Mouse (Mus musculus) gastrocnemius, postnatal 10 days (tissue): ENCODE results near the gene Thada. TPM values are rescaled to one million over a fixed set of nuclear protein-coding genes. Genes with fewer than 3 reads are reported as not detected.
"Not testable (repeated sequence)": the region's sequence is repeated elsewhere in the genome, so short reads cannot be mapped to it uniquely, and the experiment has no call there.

ENCODE experiments used
- DNase-seq: peaks from one replicate; pipeline ENCODE4 v3.0.0; 2021; ENCODE audit warnings: mixed read lengths
- total RNA-seq, 2 experiments: library from RNA; stranded (reverse); gene quantifications; 2 replicates each; pipeline ENCODE4 v1.2.3; 2021

Gene Thada
- total RNA-seq, 2 experiments from 2014 or later: 5.9 to 8.4 TPM

DNA sequence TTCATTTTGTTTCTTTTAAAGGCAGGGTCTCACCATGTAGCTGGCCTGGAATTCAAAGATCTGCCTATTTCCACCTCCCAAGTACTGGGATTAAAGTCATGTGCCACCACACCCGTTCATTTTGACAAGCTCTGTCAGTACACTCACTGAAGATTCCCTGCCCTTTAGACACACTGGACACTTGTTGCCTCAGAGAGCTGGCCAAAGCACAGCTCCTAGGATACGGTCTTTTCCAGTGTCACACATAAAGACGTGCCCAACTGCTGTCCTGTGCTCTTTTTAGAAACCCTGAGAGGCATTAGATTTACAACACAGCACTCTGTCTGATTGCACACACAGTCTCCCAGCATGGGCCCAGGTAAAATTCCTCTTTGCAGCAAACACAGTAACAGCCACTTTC is 248.3 kb downstream of the Thada start:
- no peak for DNase-seq

DNA sequence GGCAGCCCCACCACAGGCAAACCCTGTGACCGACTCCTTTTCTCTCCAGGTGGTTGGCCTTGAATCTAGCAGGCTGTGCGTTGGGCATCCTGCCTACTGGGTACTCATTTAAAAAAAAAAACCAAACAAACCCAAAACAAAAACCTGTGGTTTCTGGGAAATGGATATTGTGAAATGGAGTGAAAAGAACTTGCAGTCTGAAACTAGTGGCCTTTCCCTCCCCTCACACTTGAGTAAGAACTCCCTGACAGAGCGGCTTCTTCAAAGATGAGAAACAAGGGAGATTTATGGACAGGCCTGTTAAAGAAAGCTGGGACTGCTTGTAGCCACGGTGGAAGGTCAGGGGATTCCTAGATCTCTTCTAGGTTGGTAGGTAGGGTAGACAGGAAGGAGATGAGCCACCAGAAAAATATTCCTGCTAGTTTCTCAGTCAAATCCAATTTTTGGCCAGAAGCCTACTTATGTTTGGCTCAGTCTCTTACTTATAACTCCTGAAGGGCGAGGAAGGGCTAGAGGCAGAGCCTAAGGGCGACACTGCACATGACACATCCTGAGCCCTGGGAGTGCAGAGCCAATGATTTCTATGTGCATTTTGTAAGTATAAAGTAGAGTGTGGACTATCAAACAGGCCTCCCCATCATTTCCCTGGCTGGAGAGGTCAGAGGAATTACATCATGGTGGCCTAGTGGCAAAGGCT is 250.6 kb downstream of the Thada start:
- DNase-seq: no peak

DNA sequence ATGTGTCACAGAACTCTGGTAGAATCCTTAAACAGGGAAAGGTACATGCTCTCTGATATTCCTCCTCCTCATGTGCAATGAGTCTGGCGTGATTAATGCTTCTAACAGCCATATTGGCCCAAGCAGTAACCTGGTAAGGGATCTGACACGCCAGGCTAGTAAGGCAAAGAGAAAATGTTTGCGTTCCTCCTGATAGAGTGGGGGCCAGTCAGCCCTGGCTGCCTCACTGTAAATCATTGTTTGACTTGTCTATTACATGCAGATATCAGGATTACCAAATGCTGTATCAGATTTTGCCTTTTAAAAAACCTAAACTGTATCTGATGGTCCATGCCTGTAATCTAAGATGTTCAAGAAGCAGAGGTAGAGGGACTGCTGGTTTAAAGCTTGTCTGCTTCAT is 252.5 kb downstream of the Thada start:
- no peak for DNase-seq

DNA sequence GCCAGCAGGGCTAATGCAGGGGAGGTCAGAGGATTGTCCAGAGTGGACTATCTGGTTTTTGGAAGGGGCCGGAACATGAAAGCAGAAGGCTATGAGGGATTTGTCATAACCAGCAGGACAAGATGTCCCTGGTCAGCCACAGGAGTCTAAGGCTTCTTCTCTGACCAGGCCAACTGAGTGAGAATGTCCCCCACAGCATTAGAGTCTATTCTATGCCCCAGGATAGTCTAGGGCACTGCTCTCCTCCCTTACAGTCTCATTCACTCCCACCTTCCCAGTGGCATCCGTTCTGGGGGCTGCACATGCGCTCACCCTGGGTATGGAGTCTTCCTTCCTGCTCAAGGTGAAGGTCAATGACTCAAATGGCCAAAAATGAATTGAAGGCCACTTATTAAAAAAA is 258.4 kb downstream of the Thada start:
- no peak for DNase-seq

DNA sequence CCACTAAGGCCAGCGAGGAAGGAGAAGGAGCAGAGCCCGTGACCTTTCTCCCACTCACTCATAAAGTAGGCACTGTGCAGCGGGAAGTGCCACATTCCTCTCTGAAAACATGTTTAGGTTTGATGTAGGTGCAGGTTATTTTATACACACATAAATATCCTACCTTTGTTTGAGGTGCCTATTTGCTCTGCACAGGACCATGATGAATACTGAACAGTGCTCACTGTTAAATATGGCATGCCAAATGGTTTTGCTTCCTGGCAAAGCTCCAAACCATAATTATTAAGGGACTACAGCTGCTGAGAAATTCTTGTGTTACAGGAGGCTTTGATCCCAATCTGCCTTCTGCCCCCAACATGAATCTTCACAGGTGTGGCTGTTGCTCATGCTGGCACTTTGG is 259.8 kb downstream of the Thada start:
- DNase-seq: no peak

DNA sequence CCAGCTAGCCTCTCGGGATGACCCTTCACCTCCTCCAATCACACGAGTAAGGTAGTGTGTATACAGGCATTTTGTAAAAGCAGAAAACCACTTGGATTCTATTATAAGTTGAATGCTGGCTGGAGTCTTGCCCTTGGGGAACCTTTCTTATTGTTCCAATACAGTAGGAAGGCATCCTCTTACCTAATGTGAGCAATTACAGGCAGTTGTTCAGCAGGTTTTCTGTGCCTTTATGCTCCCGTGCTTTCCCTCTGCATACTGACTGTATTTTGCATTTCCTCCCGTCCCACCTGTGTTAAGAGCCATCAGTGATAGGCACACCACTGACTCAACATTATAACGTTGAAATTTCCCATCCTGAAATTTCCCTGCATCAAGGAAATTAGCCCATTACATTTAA is 261.0 kb downstream of the Thada start:
- no peak for DNase-seq

DNA sequence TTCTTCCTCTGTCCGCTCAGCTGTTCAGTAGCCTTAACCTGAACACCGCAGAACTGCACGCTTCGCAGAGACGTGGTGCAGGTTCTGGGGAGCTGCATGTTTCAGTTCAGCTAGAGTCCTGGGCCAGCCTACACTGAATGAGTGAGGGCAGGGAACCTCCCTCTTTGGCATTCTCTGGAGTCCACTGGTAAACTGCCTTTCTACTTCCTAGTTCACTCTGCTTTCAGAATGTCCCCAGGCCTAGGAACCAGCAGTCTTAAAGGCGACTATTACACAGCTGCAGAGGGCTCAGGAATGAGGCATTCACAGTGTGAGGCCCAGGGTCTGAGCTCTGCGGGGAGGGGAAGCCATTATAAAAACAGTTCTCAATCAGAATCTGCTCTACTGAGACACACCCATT is 262.7 kb downstream of the Thada start:
- no peak for DNase-seq

DNA sequence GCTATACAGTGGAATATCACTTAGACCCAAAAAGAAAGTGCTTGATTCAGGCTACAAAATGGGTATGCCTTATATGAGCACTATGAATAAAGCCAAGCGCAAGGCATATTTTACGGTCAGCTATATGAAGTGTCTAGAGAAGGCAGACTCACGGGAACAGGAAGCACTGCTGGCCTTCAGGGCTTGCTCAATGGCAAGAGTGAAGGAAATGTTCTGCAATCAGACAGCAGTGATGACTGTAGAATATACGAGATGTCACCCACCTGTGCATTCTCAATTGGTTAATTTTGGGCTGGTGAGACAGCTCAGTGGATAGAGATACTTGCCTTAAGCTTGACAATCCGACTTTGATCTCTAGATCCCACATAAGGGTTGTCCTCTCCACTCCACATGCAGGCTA is 264.8 kb downstream of the Thada start:
- no peak for DNase-seq

DNA sequence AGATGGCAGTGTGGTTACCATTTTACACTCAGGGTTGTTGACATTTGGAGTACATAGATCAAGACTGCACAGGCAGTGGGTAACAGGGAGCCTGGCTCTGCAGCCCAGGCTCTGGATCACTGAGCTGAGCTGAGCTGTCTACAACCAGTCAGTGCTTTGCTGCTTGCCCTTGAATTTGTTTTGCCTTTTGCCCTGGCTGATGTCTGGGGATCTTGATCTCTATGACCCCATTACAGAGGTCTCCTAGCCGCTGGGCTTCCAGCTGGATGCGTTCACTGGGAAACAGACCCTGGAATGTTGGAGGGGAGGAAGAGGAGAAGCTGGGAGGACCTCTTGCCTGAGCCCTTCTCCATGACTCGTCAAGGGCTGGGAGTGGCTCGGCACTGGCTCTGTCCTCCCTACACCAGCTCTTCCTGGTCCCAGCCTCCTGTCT is 268.1 kb downstream of the Thada start:
- DNase-seq: no peak

DNA sequence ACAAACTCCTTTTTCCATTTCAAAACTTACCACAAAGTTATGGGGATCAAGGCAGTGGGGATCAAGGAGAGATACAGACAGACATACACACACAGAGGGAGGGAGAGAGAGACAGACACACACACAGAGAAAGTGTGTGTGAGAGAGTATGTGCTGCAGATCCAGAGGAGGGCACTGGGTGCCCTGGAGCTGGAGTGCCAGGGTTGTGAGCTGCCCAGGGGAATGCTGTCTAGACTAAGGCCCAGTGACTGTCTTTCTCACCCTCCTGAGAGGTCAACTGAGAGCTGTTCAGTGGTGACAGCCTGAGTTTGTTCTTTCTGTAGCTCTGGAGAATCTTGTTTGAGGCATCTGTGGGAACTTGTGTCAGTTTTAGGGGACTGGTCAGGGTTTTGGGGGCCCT is 269.7 kb downstream of the Thada start:
- DNase-seq: peak; percentile 1

DNA sequence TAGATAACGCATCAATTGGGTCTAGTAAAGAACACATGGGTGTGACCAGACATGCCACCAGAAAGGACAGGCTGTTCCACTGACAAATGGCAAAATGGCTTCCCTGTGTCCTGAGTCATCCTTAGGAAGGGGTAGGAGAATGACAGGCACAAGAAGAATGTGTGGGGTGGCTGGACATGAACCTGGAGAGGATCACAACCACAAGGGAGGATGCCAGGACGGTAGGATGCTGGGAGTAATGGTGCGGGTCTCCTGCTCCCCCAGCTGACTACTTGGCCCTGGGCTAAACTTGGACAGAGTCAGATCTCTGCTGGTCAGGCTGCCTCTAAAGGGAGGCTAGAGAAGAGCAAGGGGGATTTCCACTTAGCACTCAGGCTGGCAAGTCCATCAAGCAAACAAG is 270.2 kb downstream of the Thada start:
- peak; percentile 3 for DNase-seq

DNA sequence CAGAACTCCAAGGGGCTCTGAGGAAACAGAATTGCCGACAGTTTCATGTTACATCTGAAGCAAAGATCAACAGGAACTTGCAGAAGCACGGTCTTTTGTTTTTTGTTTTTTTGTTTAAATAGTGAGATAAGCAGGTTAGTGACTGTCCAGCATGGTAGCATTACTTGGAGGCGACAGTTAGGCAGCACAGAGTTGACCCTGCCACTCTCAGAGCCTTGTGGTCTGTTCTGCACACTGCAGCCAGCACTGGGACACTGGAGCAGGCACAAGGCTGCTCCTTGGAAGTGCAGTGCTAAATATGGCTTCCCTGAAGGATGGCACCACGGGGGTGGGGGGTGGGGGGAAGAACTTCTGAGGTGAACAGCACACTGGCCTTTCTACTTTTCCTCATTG is 271.0 kb downstream of the Thada start:
- DNase-seq: peak; percentile 2

DNA sequence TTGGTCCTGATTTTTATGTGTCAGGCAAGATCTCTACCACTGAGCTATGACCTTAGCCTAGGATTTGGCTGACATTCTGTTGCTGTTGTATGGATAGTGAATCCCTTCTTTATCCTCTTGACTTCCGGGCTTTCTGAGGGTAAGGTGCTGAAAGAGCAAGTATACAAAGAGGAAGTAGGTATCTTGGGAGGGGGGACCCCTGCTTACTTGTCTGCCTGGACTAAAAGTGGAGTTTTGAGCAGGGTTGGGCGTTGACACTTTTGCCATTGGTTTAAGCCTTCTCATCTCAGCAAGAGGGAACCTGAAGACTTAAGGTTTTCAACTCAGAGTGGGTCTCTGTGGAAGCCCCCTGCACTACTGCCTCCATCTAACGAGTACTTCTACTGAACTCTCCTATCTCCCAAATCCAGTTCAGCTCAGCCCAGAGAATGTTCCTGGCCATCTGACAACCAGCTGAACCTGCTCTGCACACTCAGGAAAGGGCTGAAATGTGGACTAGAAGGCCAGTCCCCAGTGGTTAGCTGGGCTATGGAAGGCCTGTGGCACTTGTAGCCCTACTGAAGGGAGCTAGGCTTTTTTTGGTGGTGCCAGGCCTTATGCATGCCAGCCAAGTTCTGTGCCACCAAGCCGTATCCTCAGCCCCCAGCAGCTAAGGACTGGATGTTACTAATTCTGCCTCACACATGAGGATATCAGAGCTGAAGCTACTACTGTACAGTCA is 271.6 kb downstream of the Thada start:
- DNase-seq: no peak

DNA sequence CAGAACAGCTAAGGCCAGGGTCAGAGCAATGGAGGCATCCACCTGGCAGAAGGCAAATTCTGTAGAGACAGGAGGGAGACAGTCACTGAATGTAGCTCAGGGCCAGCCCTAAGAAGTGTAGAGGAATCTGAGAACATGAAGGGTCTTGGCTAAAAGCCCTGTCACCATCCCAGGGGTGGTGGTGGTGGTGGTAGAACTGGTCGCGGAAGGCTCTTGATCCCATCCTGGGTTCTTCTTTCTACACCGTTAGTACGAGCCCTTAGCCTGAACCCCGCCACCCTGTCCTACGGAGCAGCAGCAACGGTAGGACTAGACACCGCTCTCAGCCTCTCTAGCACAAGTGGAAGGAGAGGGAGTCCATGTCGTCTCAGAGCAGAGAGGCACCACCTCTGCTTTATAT is 272.6 kb downstream of the Thada start:
- no peak for DNase-seq

DNA sequence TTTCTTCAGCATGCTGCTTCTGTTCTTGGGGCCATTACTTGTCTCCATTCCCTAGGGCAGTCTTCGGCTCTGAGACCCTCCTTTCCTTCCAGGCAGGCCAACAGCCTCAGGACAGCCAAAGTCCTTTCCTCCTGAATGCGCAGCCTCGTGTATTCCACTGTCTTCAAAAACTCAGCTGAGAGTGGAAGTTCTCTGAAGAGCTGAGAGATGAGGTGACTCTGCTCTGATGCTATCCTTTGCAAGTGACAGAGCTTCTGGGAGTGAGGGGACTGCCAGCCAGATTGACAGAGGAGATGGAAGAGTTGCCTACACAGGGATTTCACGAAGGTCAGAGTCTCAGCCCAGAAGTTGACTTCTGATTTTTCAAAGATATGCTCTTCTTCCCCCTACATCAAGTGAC is 274.1 kb downstream of the Thada start:
- DNase-seq: no peak

DNA sequence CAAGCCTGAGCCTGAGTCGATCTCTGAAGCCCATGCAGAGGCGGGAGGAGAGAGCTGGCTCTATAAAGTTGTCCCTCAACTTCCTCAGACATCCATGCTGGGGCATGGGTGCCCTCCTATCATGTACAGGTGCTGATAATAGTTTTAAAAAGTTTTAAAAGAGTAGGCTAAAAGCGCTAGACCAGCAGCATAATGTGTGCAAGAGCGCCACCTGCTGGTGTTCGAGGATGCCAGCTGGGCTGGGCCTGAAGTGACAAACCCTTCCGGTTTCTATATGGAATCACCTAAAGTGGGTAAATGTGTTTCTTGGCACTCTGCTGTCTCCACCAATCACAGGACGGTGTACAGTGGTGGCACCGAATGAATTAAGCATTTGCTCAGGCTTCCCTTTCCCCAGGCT is 275.1 kb downstream of the Thada start:
- DNase-seq: peak; percentile 90

DNA sequence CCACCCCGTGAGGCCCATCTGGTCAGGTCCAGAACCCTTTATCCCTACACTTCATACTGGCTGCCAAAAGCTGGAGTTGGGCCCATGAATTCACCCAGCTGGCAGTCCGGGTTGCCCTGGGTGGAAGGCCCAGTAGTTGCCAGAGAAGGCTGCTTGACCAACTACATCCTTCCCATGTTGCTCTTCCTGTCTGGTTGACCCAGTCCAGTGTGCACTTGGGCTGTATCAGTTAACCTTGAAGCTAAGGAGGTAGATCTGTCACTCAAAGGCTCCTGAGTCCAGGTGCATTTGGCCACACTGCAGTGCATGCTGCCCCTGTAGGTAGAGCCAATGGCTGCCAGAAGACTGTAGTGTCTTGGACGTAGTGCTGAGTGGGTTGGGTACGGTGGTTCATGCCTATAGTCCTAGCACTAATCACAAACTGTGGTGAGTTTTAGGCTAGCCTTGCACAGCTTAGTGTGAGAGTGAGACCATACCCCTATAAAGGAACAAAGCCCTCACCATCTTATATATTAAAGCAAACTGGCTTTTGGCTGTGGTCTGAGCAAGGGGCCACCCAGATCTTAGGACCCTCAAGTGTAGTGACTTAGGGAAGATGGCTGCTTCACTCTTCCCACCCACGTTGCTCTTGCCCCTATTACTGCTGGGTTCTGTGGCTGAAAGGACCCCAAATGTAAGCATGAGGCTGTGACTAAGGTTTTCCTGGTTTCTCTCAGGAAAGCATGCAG is 276.7 kb downstream of the Thada start:
- no peak for DNase-seq

DNA sequence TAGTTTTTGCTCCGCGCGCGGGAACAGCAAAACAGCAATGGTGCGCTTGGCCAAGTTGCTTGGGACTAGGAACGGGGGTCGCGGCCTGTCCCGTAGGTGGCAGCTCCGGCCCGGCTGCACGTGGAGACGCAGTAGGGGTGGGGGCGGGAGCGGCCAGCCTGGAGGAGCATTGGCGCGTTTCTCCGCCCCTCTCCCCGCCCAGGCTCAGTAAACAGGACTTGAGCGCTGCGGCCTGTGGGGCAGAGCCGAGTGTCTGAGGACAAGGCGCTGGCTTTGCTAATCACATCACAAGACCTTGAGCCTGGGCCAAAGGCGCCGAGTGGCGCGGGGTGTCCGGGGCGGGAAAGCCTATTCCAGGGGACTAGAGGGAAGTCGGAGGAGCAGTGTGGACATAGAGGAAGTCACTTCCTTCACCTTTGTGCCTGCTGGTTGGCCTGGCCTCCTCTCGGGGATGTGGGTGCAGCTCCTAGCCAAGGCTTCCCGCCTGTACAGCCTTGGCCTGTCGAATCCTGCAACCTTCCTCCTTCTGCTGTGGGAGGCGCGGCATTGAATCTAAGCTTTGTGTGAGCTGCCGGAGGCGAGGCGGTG is 277.5 kb downstream of the Thada start:
- DNase-seq: peak; percentile 86

DNA sequence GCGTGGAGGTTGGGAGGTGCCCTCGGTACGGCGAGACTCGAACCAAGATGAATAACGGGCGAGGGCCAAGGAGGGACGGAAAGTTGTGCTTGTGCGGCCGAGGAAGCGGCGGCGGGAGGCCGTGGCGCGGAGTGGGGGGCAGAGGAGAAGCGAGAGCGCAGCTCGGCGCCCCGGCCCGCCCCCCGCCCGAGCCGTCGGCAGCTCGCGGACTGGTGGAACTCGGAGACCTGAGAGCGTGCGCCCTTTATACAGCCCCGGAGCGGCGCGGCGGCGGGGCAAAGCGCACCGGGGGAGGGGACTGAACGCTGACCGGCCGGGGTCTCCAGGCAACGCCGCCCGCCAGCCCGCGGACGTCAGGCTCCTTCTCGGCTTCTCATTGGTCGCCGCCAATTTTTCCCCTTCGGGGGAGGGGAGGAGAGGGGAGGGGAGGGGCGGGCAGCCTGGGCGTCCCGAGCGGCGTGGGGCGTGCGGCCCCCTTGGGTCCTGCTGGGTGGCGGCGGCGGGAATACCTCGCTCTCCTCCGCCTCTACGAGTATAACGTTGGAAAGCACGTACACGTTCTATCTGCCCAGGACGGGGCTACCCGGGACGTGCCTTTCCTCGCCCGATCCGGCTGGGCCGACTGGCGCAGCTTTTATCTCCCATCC is 278.2 kb downstream of the Thada start, which contains the start of gene Zfp36l2:
Gene Zfp36l2 (minus strand): TSS at position 221 of the 647 bp plus-strand sequence.
- peak; percentile 94 for DNase-seq

DNA sequence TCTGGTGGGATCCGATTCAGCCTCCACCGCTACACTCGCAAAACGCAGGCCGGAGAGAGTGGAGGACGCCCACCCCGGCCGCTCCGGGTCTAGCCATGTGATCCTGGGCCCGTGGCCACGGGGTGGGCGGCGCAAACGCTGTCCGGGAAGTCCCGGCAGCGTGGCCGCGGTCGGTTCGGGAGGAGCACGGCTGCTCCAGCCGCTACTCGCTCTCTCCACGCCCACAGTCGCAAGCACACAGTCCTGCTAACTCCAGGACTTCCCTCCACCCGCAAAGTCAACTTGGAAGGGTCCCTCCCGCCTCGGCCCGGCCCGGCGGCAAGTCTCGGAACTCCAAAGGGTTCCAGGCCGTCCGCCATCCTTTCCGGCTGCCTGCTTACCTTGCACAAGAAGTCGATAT is 278.7 kb downstream of the Thada start:
- not testable (repeated sequence) for DNase-seq

DNA sequence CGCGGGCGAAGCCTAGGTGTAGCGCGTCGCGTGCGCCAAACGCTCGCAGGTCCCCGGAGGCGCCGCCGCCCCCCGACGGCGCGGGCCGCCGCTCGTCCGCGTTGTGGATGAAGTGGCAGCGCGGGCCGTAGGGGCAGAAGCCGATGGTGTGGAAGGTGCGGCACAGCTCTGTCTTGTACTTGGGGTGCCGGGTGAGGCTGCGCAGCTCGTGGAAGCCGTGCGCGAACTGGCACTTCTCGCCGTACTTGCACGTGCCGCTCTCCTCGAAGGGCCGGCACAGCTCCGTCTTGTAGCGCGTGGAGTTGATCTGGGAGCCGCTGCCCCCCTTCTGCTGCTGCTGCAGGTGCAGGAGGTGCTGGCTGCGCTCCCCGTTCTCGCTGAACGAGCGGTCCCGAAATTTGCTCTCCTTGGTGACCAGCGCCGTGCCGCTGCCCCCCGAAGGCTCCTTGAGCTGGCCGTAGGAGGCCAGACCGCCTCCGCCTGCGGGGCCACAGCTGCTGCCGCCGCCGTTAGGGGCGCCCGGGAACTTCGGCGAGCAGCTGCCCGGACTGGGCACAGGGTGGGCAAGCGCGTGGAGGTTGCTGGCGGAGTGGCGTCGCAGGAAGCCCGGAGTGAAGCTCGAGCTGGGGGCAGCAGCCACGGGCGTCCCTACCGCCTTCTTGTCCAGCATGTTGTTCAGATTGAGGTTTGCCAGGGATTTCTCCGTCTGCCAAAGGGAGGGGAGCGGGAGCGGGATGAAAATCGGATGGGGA is 279.4 kb downstream of the Thada start:
- DNase-seq: peak; percentile 57
